Mouse (Mus musculus) small intestine, adult 2 months (tissue): ENCODE results near the gene Sdc4. TPM values are rescaled to one million over a fixed set of nuclear protein-coding genes. Genes with fewer than 3 reads are reported as not detected.

Experiments used
- H3K27ac ChIP-seq: fragments of 200-500 bp; 2 replicates; pipeline ENCODE4 v1.5.1; 2012; ENCODE audit warnings: low read depth, low read length, control low read depth, inconsistent platforms; ENCODE audit not compliant: insufficient read depth
- H3K27me3 ChIP-seq: fragments of 200-500 bp; 2 replicates; pipeline ENCODE4 v1.6.1; 2012; ENCODE audit warnings: mild to moderate bottlenecking, moderate library complexity, low read length, inconsistent platforms; ENCODE audit not compliant: control insufficient read depth, insufficient read depth
- H3K36me3 ChIP-seq: fragments of 200-500 bp; 2 replicates; pipeline ENCODE4 v1.6.1; 2012; ENCODE audit warnings: mild to moderate bottlenecking, low read length, control low read depth, inconsistent platforms; ENCODE audit not compliant: control insufficient read depth, insufficient read depth
- H3K4me1 ChIP-seq: fragments of 200-500 bp; 2 replicates; pipeline ENCODE4 v1.6.1; 2012; ENCODE audit warnings: low read length, inconsistent platforms, mixed read lengths; ENCODE audit not compliant: control insufficient read depth, insufficient read depth, insufficient read length
- H3K4me3 ChIP-seq: fragments of 200-500 bp; 2 replicates; pipeline ENCODE4 v1.5.1; 2012; ENCODE audit warnings: low read depth, mild to moderate bottlenecking, control low read depth, inconsistent platforms, low read length, moderate library complexity
- CTCF ChIP-seq: fragments of 200-500 bp; IDR thresholded peaks from 2 replicates; pipeline ENCODE4 v1.5.1; 2012; ENCODE audit warnings: low read depth, mild to moderate bottlenecking, control low read depth, inconsistent platforms, low read length, moderate library complexity, mixed read lengths; ENCODE audit not compliant: insufficient replicate concordance, insufficient read length; ENCODE audit errors: extremely low read depth
- POLR2A ChIP-seq: fragments of 200-500 bp; IDR thresholded peaks from 2 replicates; pipeline ENCODE4 v1.6.1; 2012; ENCODE audit warnings: low read depth, mild to moderate bottlenecking, control low read depth, inconsistent platforms, low read length, moderate library complexity
- WGBS: fragments of 180-500 bp; shearing (Covaris S2); methylation state at CpG from one replicate; pipeline ENCODE4 v1.1.7; 2018; 5-methylcytosine and 5-hydroxymethylcytosine counted together
- polyA plus RNA-seq: library from polyadenylated mRNA; depleted of rRNA; stranded (reverse); fragments of >200 nt; gene quantifications from 2 replicates; pipeline ENCODE4 v1.2.3, GENCODE M21; 2012; rRNA removed

Gene Sdc4
- polyA plus RNA-seq, result 21.3 and 52.2 TPM in 2 replicates

- no peak for TF ChIP-seq POLR2A
- TF ChIP-seq CTCF, result no peak
Measured at GRCm38 (mm10) chr2:164443460-164444000, at the start of gene Sdc4. Gene Sdc4, minus strand, starts transcription at chr2:164443887.

GRCm38 (mm10) chr2:164487812-164488211 lies 44.1 kb upstream of the Sdc4 start:
- Histone ChIP-seq H3K27ac (no peak overlapping the region), H3K36me3 (peaks cover 11% of the 10 kb centered on the region), H3K4me3 (no peak overlapping the region), H3K27me3 (no peaks in the 10 kb centered on the region), H3K4me1 (peaks cover 18% of the 10 kb centered on the region)
- TF ChIP-seq POLR2A, result no peak
- no peak for TF ChIP-seq CTCF
- WGBS, result 79% methylated on average over 9 of the region's 9 CpGs

More at GRCm38 (mm10) chr2:164443460-164444000, at the start of gene Sdc4:
- no peaks in the 10 kb centered on the region for H3K27me3 ChIP-seq
- H3K27ac ChIP-seq, result peak within 1 kb of the TSS; percentile 76
- WGBS, result 13% methylated on average over 18 of the region's 18 CpGs
- H3K36me3 ChIP-seq, result peaks cover 4% of the 10 kb centered on the region; the same call in 1 of the 2 replicates
- H3K4me3 ChIP-seq, result peak within 1 kb of the TSS; percentile 87
- peaks cover 20% of the 10 kb centered on the region for H3K4me1 ChIP-seq

GRCm38 (mm10) chr2:164487115-164487527 lies 43.4 kb upstream of the Sdc4 start:
- Histone ChIP-seq H3K27ac (peak overlapping the region; percentile 26), H3K4me3 (peak overlapping the region; percentile 82), H3K4me1 (peaks cover 18% of the 10 kb centered on the region), H3K27me3 (no peaks in the 10 kb centered on the region), H3K36me3 (peaks cover 11% of the 10 kb centered on the region)
- WGBS, result 3% methylated on average over 11 of the region's 11 CpGs
- no peak for TF ChIP-seq CTCF
- TF ChIP-seq POLR2A, result no peak

GRCm38 (mm10) chr2:164486258-164487114 lies 42.8 kb upstream of the Sdc4 start:
- WGBS, result under 1% methylated on average over 89 of the region's 90 CpGs
- peak overlapping the region; percentile 26 for H3K27ac ChIP-seq
- H3K36me3 ChIP-seq, result peaks cover 11% of the 10 kb centered on the region
- no peaks in the 10 kb centered on the region for H3K27me3 ChIP-seq
- peaks cover 18% of the 10 kb centered on the region for H3K4me1 ChIP-seq
- no peak for TF ChIP-seq POLR2A
- TF ChIP-seq CTCF, result no peak
- peak overlapping the region; percentile 82 for H3K4me3 ChIP-seq

- Histone ChIP-seq H3K27me3 (no peaks in the 10 kb centered on the region), H3K4me1 (peaks cover 18% of the 10 kb centered on the region), H3K4me3 (peak within 1 kb of the TSS; percentile 82), H3K27ac (peak within 1 kb of the TSS; percentile 26), H3K36me3 (peaks cover 11% of the 10 kb centered on the region)
- 5% methylated on average over 26 of the region's 26 CpGs for WGBS
- TF ChIP-seq POLR2A (no peak), CTCF (no peak)
Measured at GRCm38 (mm10) chr2:164485681-164486257, 42.1 kb upstream of the Sdc4 start, which contains the start of gene Dbndd2. Gene Dbndd2, plus strand, starts transcription at chr2:164486106.

GRCm38 (mm10) chr2:164473624-164474023 lies 29.9 kb upstream of the Sdc4 start, which contains the start of gene Trp53tg5:
Gene Trp53tg5, minus strand, starts transcription at chr2:164473724.
- Histone ChIP-seq H3K27ac (no peak within 1 kb of the TSS), H3K4me1 (peaks cover 11% of the 10 kb centered on the region), H3K4me3 (no peak within 1 kb of the TSS), H3K36me3 (peaks cover 4% of the 10 kb centered on the region; the same call in 1 of the 2 replicates), H3K27me3 (no peaks in the 10 kb centered on the region)
- WGBS, result 90% methylated on average over 6 of the region's 6 CpGs
- TF ChIP-seq POLR2A (no peak), CTCF (no peak)
